Mouse (Mus musculus) ES-E14 (cell line): Measurements from ENCODE around the gene G0s2. TPM values are rescaled to one million over a fixed set of nuclear protein-coding genes. Genes with fewer than 3 reads are reported as not detected.

Experiments
- DNase-seq: peaks from one replicate; pipeline ENCODE4 v3.0.0-alpha.2; 2013; ENCODE audit warnings: low read depth, low spot score
- H3K27ac ChIP-seq: 2 replicates; pipeline ENCODE4 v1.5.1; 2012; ENCODE audit warnings: low read depth, mild to moderate bottlenecking, low read length, moderate library complexity, mixed read lengths; ENCODE audit not compliant: poor library complexity, insufficient read depth, severe bottlenecking
- H3K36me3 ChIP-seq: 2 replicates; pipeline ENCODE4 v1.6.1; 2012; ENCODE audit warnings: mild to moderate bottlenecking, low read length, moderate library complexity, mixed read lengths; ENCODE audit not compliant: control insufficient read depth, poor library complexity, insufficient read depth, severe bottlenecking
- H3K4me1 ChIP-seq, 2 experiments: fragments of 150-350 bp in 1 of 2; sonication (generic) in 1 of 2; 2 replicates each; pipeline ENCODE4 v1.6.1; 2012; ENCODE audit warnings: low read length in 2 of 2, mild to moderate bottlenecking in 1 of 2, mixed read lengths in 1 of 2; ENCODE audit not compliant: control insufficient read depth in 2 of 2, insufficient read depth in 2 of 2, poor library complexity in 1 of 2
- H3K4me3 ChIP-seq, 2 experiments: fragments of 150-350 bp in 1 of 2; sonication (generic) in 1 of 2; 2 replicates each; pipeline ENCODE4 v1.5.1; 2012; ENCODE audit warnings: low read length in 2 of 2, low read depth in 1 of 2, mild to moderate bottlenecking in 1 of 2, mixed read lengths in 1 of 2; ENCODE audit not compliant: insufficient read depth in 1 of 2, poor library complexity in 1 of 2, severe bottlenecking in 1 of 2
- H3K9ac ChIP-seq: 2 replicates; pipeline ENCODE4 v1.6.1; 2012; ENCODE audit warnings: low read depth, mild to moderate bottlenecking, low read length, mixed read lengths; ENCODE audit not compliant: poor library complexity, insufficient read depth, severe bottlenecking
- H3K9me3 ChIP-seq: fragments of 150-350 bp; sonication (generic); 2 replicates; pipeline ENCODE4 v1.6.1; 2012; ENCODE audit warnings: low read depth, mild to moderate bottlenecking, low read length; ENCODE audit not compliant: control insufficient read depth, insufficient read depth
- CHD2 ChIP-seq: IDR thresholded peaks from 2 replicates; pipeline ENCODE4 v1.6.1; 2014; ENCODE audit warnings: mild to moderate bottlenecking, low read depth, low read length, inconsistent platforms
- HCFC1 ChIP-seq: IDR thresholded peaks from 2 replicates; pipeline ENCODE4 v1.6.1; 2012; ENCODE audit warnings: low read length, inconsistent platforms, borderline replicate concordance; ENCODE audit not compliant: insufficient read depth
- MAFK ChIP-seq: IDR thresholded peaks from 2 replicates; pipeline ENCODE4 v1.6.1; 2014; ENCODE audit warnings: mild to moderate bottlenecking, low read depth, low read length, inconsistent platforms; ENCODE audit not compliant: insufficient read depth
- ZC3H11A ChIP-seq: IDR thresholded peaks from 2 replicates; pipeline ENCODE4 v1.6.1; 2012; ENCODE audit warnings: low read depth, mild to moderate bottlenecking, inconsistent platforms, low read length, borderline replicate concordance
- ZNF384 ChIP-seq: IDR thresholded peaks from 2 replicates; pipeline ENCODE4 v1.6.1; 2012; ENCODE audit warnings: low read depth, low read length, inconsistent platforms
- in situ Hi-C, 2 experiments: fragments of 600-800 bp; cut with MboI; formaldehyde crosslinking; loops; one replicate each; pipeline ENCODE4 v1.15.1; 2025; ENCODE audit warnings: low sequenced_read_pairs in 2 of 2, inconsistent platforms in 1 of 2; ENCODE audit not compliant: unreplicated experiment in 2 of 2
- total RNA-seq: library from RNA; depleted of rRNA; stranded (reverse); fragments of 300-350 nt; gene quantifications from 2 replicates; pipeline ENCODE4 v1.2.3, GENCODE M21; 2012

The G0s2 gene
- total RNA-seq, 1 experiment = 7.3 TPM

GRCm38 (mm10) chr1:193315705-193316357 is 42.8 kb upstream of the G0s2 start:
- Histone ChIP-seq H3K36me3 (no peaks in the 10 kb centered on the region), H3K4me3 (no peak overlapping the region), H3K9ac (no peak overlapping the region), H3K9me3 (no peaks in the 10 kb centered on the region), H3K27ac (no peak overlapping the region), H3K4me1 (no peaks in the 10 kb centered on the region; a peak in 1 of 4 replicates)
- in situ Hi-C loops = no loop called here
- DNase-seq = no peak
- TF ChIP-seq ZC3H11A (no peak), MAFK (no peak), HCFC1 (no peak), ZNF384 (no peak), CHD2 (no peak)

- Histone ChIP-seq H3K27ac (no peak overlapping the region), H3K36me3 (no peaks in the 10 kb centered on the region), H3K9me3 (no peaks in the 10 kb centered on the region), H3K4me1 (no peaks in the 10 kb centered on the region), H3K9ac (no peak overlapping the region), H3K4me3 (no peak overlapping the region)
- in situ Hi-C loops = no loop called here
- TF ChIP-seq CHD2 (no peak), MAFK (no peak), HCFC1 (no peak), ZC3H11A (no peak), ZNF384 (no peak)
- no peak for DNase-seq
Observed at GRCm38 (mm10) chr1:193311596-193311995, 38.6 kb upstream of the G0s2 start.

- H3K4me3 ChIP-seq = no peak overlapping the region
- TF ChIP-seq MAFK (no peak), ZNF384 (no peak), CHD2 (no peak), HCFC1 (no peak), ZC3H11A (no peak)
- no peak for DNase-seq
- H3K9me3 ChIP-seq = no peaks in the 10 kb centered on the region
- no peaks in the 10 kb centered on the region for H3K4me1 ChIP-seq
- in situ Hi-C loops = no loop called here
- H3K27ac ChIP-seq = no peak overlapping the region
- H3K9ac ChIP-seq = no peak overlapping the region
- no peaks in the 10 kb centered on the region for H3K36me3 ChIP-seq
Observed at GRCm38 (mm10) chr1:193310519-193311085, 37.6 kb upstream of the G0s2 start.

- DNase-seq = no peak
- in situ Hi-C loops = no loop called here
- H3K27ac ChIP-seq = no peak overlapping the region
- no peaks in the 10 kb centered on the region for H3K4me1 ChIP-seq
- TF ChIP-seq CHD2 = no peak
- no peak for TF ChIP-seq ZNF384
- TF ChIP-seq ZC3H11A = no peak
- TF ChIP-seq HCFC1 = no peak
- TF ChIP-seq MAFK = no peak
- H3K9me3 ChIP-seq = no peaks in the 10 kb centered on the region
- H3K9ac ChIP-seq = no peak overlapping the region
- no peak overlapping the region for H3K4me3 ChIP-seq
- H3K36me3 ChIP-seq = no peaks in the 10 kb centered on the region
Observed at GRCm38 (mm10) chr1:193309785-193310518, 36.9 kb upstream of the G0s2 start.
